Mouse (Mus musculus) embryonic fibroblast, embryonic 13.5 days (primary cell): Measurements from ENCODE around the gene Arhgef33.

Experiments
- CTCF ChIP-seq: IDR thresholded peaks from 2 replicates; pipeline ENCODE4 v1.5.1; 2011; ENCODE audit warnings: mild to moderate bottlenecking, control low read depth, low read length, moderate library complexity, borderline replicate concordance; ENCODE audit not compliant: insufficient read depth
- POLR2A ChIP-seq: IDR thresholded peaks from 2 replicates; pipeline ENCODE4 v1.6.1; 2011; ENCODE audit warnings: low read depth, mild to moderate bottlenecking, control low read depth, low read length, moderate library complexity

- TF ChIP-seq CTCF (no peak), POLR2A (no peak)
Measured at GRCm38 (mm10) chr17:80368606-80369005, 61.4 kb downstream of the Arhgef33 start.
